Mouse (Mus musculus) WW6 (cell line): ENCODE data around the gene Golga2.

ENCODE experiments used
- DNase-seq: peaks from one replicate; pipeline ENCODE4 v3.0.0-alpha.2; 2013; ENCODE audit warnings: low read depth, low spot score

Gene Golga2

GRCm38 (mm10) chr2:32317791-32318417, 30.7 kb downstream of the Golga2 start:
- DNase-seq: no peak

- DNase-seq: no peak
These were observed 31.8 kb downstream of the Golga2 start for GRCm38 (mm10) chr2:32318709-32319585.

- no peak for DNase-seq
These were observed 32.7 kb downstream of the Golga2 start for GRCm38 (mm10) chr2:32319586-32320580.

GRCm38 (mm10) chr2:32320721-32321120, 33.5 kb downstream of the Golga2 start:
- DNase-seq: no peak

- no peak for DNase-seq
These were observed 34.6 kb downstream of the Golga2 start for GRCm38 (mm10) chr2:32321591-32322298.

GRCm38 (mm10) chr2:32322754-32323741, 35.9 kb downstream of the Golga2 start:
- no peak for DNase-seq

GRCm38 (mm10) chr2:32324322-32324721, 37.1 kb downstream of the Golga2 start:
- DNase-seq: no peak

GRCm38 (mm10) chr2:32325342-32325741, 38.2 kb downstream of the Golga2 start:
- DNase-seq: no peak

GRCm38 (mm10) chr2:32327200-32327599, 40.0 kb downstream of the Golga2 start:
- no peak for DNase-seq

- no peak for DNase-seq
These were observed 41.8 kb downstream of the Golga2 start for GRCm38 (mm10) chr2:32328911-32329460.

- DNase-seq: no peak
These were observed 42.3 kb downstream of the Golga2 start for GRCm38 (mm10) chr2:32329531-32329930.

- DNase-seq: no peak
These were observed 45.0 kb downstream of the Golga2 start for GRCm38 (mm10) chr2:32332159-32332558.

GRCm38 (mm10) chr2:32335888-32336287, 48.7 kb downstream of the Golga2 start:
- no peak for DNase-seq

- no peak for DNase-seq
These were observed 52.9 kb downstream of the Golga2 start for GRCm38 (mm10) chr2:32339912-32340642.

GRCm38 (mm10) chr2:32340836-32341633, 53.9 kb downstream of the Golga2 start:
- no peak for DNase-seq

- DNase-seq: no peak
These were observed 54.4 kb downstream of the Golga2 start for GRCm38 (mm10) chr2:32341634-32341939.

GRCm38 (mm10) chr2:32342039-32342438, 54.9 kb downstream of the Golga2 start:
- DNase-seq: no peak
